Mouse (Mus musculus): ENCODE results near the gene Krtap3-2. TPM values are rescaled to one million over a fixed set of nuclear protein-coding genes. Genes with fewer than 3 reads are reported as not detected.
"Not testable (repeated sequence)": the region's sequence is repeated elsewhere in the genome, so short reads cannot be mapped to it uniquely, and the experiment has no call there.

Gene Krtap3-2
- polyA plus RNA-seq (2014; fragmentation: Nextera tagmentation; extraction: Ambion mirVana) = not detected in 2 replicates

- Histone ChIP-seq H3K4me3 (ENCODE audit: low read depth, low read length) (no peak within 1 kb of the TSS), H3K4me2 (no peak within 1 kb of the TSS), H3K27me3 (ENCODE audit: control insufficient read depth, insufficient read depth, low read length) (no peaks in the 10 kb centered on the region), H3K9ac (ENCODE audit: low read depth, low read length) (no peak within 1 kb of the TSS), H3K4me1 (ENCODE audit: control insufficient read depth, insufficient read depth, low read length) (no peaks in the 10 kb centered on the region), H3K27ac (ENCODE audit: low read depth, low read length) (no peak within 1 kb of the TSS), H3K9me3 (replicated peaks; ENCODE audit: control insufficient read depth, low read length) (no peaks in the 10 kb centered on the region), H3K36me3 (ENCODE audit: control insufficient read depth, insufficient read depth, low read length) (no peaks in the 10 kb centered on the region)
- no peak for ATAC-seq (replicated peaks; ENCODE audit: insufficient number of reproducible peaks, low FRiP score, low TSS enrichment)
- 73% methylated on average over 2 of the region's 2 CpGs for WGBS (ENCODE audit: insufficient replicate concordance)
Observed at GRCm38 (mm10) chr11:99556753-99557152, at the start of gene Krtap3-2. Krtap3-2 (minus strand) TSS chr11:99556853.

GRCm38 (mm10) chr11:99603208-99603607 lies 46.6 kb upstream of the Krtap3-2 start, which contains the start of gene Gm11938:
Gm11938 (minus strand) TSS chr11:99603308.
- H3K9me3 ChIP-seq (replicated peaks; ENCODE audit: control insufficient read depth, low read length); ATAC-seq (replicated peaks; ENCODE audit: insufficient number of reproducible peaks, low FRiP score, low TSS enrichment); H3K27me3 ChIP-seq (ENCODE audit: control insufficient read depth, insufficient read depth, low read length); H3K4me2 ChIP-seq; H3K36me3 ChIP-seq (ENCODE audit: control insufficient read depth, insufficient read depth, low read length); H3K4me1 ChIP-seq (ENCODE audit: control insufficient read depth, insufficient read depth, low read length); H3K4me3 ChIP-seq (ENCODE audit: low read depth, low read length); H3K27ac ChIP-seq (ENCODE audit: low read depth, low read length); H3K9ac ChIP-seq (ENCODE audit: low read depth, low read length): not testable (repeated sequence)
- WGBS (ENCODE audit: insufficient replicate concordance) = 70% methylated on average over 1 of the region's 1 CpGs

DNA sequence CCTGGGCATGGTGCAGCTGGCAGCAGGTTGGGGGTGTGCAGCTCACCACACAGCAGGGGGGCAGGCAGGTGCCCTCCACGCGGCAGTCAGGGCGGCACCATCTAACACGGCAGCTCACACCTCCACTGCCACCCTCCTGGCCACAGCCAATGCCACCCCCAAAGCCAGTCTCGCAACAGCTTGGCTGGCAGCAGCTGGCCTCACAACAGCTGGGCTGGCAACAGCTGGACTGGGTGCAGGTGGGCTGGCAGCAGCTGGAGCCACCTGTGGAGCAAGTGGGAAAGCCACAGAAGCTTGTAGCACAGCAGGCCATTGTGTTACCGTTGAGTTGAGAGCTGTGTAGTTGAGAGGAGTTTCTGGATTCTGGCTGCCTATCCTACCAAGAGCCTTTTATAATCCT lies 41.1 kb upstream of the Krtap3-2 start, which contains the start of gene Krtap9-3:
Gene Krtap9-3 (minus strand): TSS at position 364 of the 400 bp plus-strand sequence.
- H3K4me3 ChIP-seq (ENCODE audit: low read depth, low read length) = not testable (repeated sequence)
- 73% methylated on average over 6 of the region's 6 CpGs for WGBS (ENCODE audit: insufficient replicate concordance)

DNA sequence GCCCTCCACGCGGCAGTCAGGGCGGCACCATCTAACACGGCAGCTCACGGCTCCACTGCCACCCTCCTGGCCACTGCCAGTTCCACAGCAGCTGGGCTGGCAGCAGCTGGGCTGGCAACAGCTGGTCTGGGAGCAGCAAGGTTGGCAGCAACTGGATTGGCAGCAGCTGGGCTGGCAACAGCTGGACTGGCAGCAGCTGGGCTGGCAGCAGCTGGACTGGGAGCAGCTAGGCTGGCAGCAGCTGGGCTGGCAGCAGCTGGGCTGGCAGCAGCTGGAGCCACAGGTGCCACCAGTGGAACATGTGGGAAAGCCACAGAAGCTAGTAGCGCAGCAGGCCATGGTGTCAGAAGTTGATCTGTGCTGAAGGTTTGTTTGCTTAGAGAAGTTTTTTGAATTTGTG lies 34.3 kb upstream of the Krtap3-2 start, which contains the start of gene Krtap1-3:
Gene Krtap1-3 (minus strand): TSS at position 359 of the 400 bp plus-strand sequence.
- no peaks in the 10 kb centered on the region for H3K9me3 ChIP-seq (replicated peaks; ENCODE audit: control insufficient read depth, low read length)
- no peaks in the 10 kb centered on the region for H3K27me3 ChIP-seq (ENCODE audit: control insufficient read depth, insufficient read depth, low read length)
- no peak within 1 kb of the TSS for H3K27ac ChIP-seq (ENCODE audit: low read depth, low read length)
- no peak within 1 kb of the TSS for H3K4me3 ChIP-seq (ENCODE audit: low read depth, low read length)
- H3K9ac ChIP-seq (ENCODE audit: low read depth, low read length) = no peak within 1 kb of the TSS
- no peak for ATAC-seq (replicated peaks; ENCODE audit: insufficient number of reproducible peaks, low FRiP score, low TSS enrichment)
- H3K4me1 ChIP-seq (ENCODE audit: control insufficient read depth, insufficient read depth, low read length) = no peaks in the 10 kb centered on the region
- no peaks in the 10 kb centered on the region for H3K36me3 ChIP-seq (ENCODE audit: control insufficient read depth, insufficient read depth, low read length)
- H3K4me2 ChIP-seq = no peak within 1 kb of the TSS
- 68% methylated on average over 6 of the region's 6 CpGs for WGBS (ENCODE audit: insufficient replicate concordance)

More for the DNA sequence above, 41.1 kb upstream of the Krtap3-2 start, which contains the start of gene Krtap9-3:
- H3K9ac ChIP-seq (ENCODE audit: low read depth, low read length); H3K36me3 ChIP-seq (ENCODE audit: control insufficient read depth, insufficient read depth, low read length); H3K27ac ChIP-seq (ENCODE audit: low read depth, low read length); H3K4me2 ChIP-seq; H3K4me1 ChIP-seq (ENCODE audit: control insufficient read depth, insufficient read depth, low read length); ATAC-seq (replicated peaks; ENCODE audit: insufficient number of reproducible peaks, low FRiP score, low TSS enrichment); H3K27me3 ChIP-seq (ENCODE audit: control insufficient read depth, insufficient read depth, low read length); H3K9me3 ChIP-seq (replicated peaks; ENCODE audit: control insufficient read depth, low read length): not testable (repeated sequence)

DNA sequence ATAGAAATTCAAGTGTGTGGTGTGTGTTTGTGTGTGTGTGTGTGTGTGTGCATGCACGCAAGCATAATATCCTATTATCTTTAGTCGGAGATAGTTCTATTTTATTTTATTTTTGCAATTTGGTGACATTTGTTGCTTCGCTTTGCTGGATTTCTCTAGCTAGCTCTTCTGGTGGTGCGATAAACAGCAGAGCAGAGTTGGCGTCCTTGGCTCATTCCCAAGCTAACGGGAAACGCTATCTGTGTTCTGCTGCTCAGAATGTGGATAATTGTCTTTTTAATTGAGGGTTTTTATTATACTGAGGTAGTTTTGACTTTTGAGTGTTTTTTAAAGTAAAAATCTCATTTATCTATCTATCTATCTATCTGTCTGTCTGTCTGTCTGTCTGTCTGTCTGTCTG lies 28.4 kb upstream of the Krtap3-2 start:
- no peak overlapping the region for H3K9ac ChIP-seq (ENCODE audit: low read depth, low read length)
- no peak overlapping the region for H3K4me2 ChIP-seq
- no peaks in the 10 kb centered on the region for H3K4me1 ChIP-seq (ENCODE audit: control insufficient read depth, insufficient read depth, low read length)
- H3K4me3 ChIP-seq (ENCODE audit: low read depth, low read length) = no peak overlapping the region
- H3K36me3 ChIP-seq (ENCODE audit: control insufficient read depth, insufficient read depth, low read length) = no peaks in the 10 kb centered on the region
- H3K27me3 ChIP-seq (ENCODE audit: control insufficient read depth, insufficient read depth, low read length) = no peaks in the 10 kb centered on the region
- H3K27ac ChIP-seq (ENCODE audit: low read depth, low read length) = no peak overlapping the region
- WGBS (ENCODE audit: insufficient replicate concordance) = 86% methylated on average over 7 of the region's 7 CpGs
- no peaks in the 10 kb centered on the region for H3K9me3 ChIP-seq (replicated peaks; ENCODE audit: control insufficient read depth, low read length)
- no peak for ATAC-seq (replicated peaks; ENCODE audit: insufficient number of reproducible peaks, low FRiP score, low TSS enrichment)

- ATAC-seq (replicated peaks; ENCODE audit: insufficient number of reproducible peaks, low FRiP score, low TSS enrichment) = no peak
Observed at GRCm38 (mm10) chr11:99583245-99583704, 26.6 kb upstream of the Krtap3-2 start, which contains the start of gene Krtap1-4. Krtap1-4 (minus strand) TSS chr11:99583654.

GRCm38 (mm10) chr11:99581564-99581963 lies 24.9 kb upstream of the Krtap3-2 start:
- H3K27ac ChIP-seq (ENCODE audit: low read depth, low read length) = no peak overlapping the region
- H3K4me3 ChIP-seq (ENCODE audit: low read depth, low read length) = no peak overlapping the region
- WGBS (ENCODE audit: insufficient replicate concordance) = 74% methylated on average over 6 of the region's 6 CpGs

More at GRCm38 (mm10) chr11:99583245-99583704, 26.6 kb upstream of the Krtap3-2 start, which contains the start of gene Krtap1-4:
- H3K4me2 ChIP-seq = no peak within 1 kb of the TSS
- H3K27me3 ChIP-seq (ENCODE audit: control insufficient read depth, insufficient read depth, low read length) = no peaks in the 10 kb centered on the region
- H3K27ac ChIP-seq (ENCODE audit: low read depth, low read length) = no peak within 1 kb of the TSS
- H3K36me3 ChIP-seq (ENCODE audit: control insufficient read depth, insufficient read depth, low read length) = no peaks in the 10 kb centered on the region
- no peaks in the 10 kb centered on the region for H3K9me3 ChIP-seq (replicated peaks; ENCODE audit: control insufficient read depth, low read length)
- H3K4me3 ChIP-seq (ENCODE audit: low read depth, low read length) = no peak within 1 kb of the TSS
- H3K4me1 ChIP-seq (ENCODE audit: control insufficient read depth, insufficient read depth, low read length) = no peaks in the 10 kb centered on the region
- WGBS (ENCODE audit: insufficient replicate concordance) = 73% methylated on average over 5 of the region's 5 CpGs
- H3K9ac ChIP-seq (ENCODE audit: low read depth, low read length) = no peak within 1 kb of the TSS

GRCm38 (mm10) chr11:99581051-99581450 lies 24.4 kb upstream of the Krtap3-2 start:
- 89% methylated on average over 5 of the region's 5 CpGs for WGBS (ENCODE audit: insufficient replicate concordance)
- Histone ChIP-seq H3K27ac (ENCODE audit: low read depth, low read length) (no peak overlapping the region), H3K36me3 (ENCODE audit: control insufficient read depth, insufficient read depth, low read length) (no peaks in the 10 kb centered on the region)

More at GRCm38 (mm10) chr11:99581564-99581963, 24.9 kb upstream of the Krtap3-2 start:
- Histone ChIP-seq H3K9me3 (replicated peaks; ENCODE audit: control insufficient read depth, low read length) (no peaks in the 10 kb centered on the region), H3K4me1 (ENCODE audit: control insufficient read depth, insufficient read depth, low read length) (no peaks in the 10 kb centered on the region), H3K4me2 (no peak overlapping the region), H3K36me3 (ENCODE audit: control insufficient read depth, insufficient read depth, low read length) (no peaks in the 10 kb centered on the region), H3K9ac (ENCODE audit: low read depth, low read length) (no peak overlapping the region), H3K27me3 (ENCODE audit: control insufficient read depth, insufficient read depth, low read length) (no peaks in the 10 kb centered on the region)
- ATAC-seq (replicated peaks; ENCODE audit: insufficient number of reproducible peaks, low FRiP score, low TSS enrichment) = no peak

DNA sequence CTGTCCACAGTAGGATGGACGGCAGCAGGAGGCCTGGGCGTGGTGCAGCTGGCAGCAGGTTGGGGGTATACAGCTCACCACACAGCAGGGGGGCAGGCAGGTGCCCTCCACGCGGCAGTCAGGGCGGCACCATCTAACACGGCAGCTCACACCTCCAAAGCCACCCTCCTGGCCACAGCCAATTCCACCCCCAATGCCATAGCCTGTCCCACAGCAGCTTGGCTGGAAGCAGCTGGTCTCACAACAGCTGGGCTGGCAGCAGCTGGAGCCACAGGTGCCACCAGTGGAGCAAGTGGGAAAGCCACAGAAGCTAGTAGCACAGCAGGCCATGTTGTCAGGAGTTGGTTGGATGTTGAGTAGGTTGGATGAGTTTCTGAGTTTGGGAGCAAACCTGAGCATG lies 24.0 kb upstream of the Krtap3-2 start, which contains the start of gene Krtap1-5:
Gene Krtap1-5 (minus strand): TSS at position 381 of the 400 bp plus-strand sequence.
- no peaks in the 10 kb centered on the region for H3K4me1 ChIP-seq (ENCODE audit: control insufficient read depth, insufficient read depth, low read length)
- H3K27me3 ChIP-seq (ENCODE audit: control insufficient read depth, insufficient read depth, low read length) = no peaks in the 10 kb centered on the region
- H3K4me2 ChIP-seq = no peak within 1 kb of the TSS
- ATAC-seq (replicated peaks; ENCODE audit: insufficient number of reproducible peaks, low FRiP score, low TSS enrichment) = no peak
- H3K36me3 ChIP-seq (ENCODE audit: control insufficient read depth, insufficient read depth, low read length) = no peaks in the 10 kb centered on the region
- H3K4me3 ChIP-seq (ENCODE audit: low read depth, low read length) = no peak within 1 kb of the TSS
- no peak within 1 kb of the TSS for H3K9ac ChIP-seq (ENCODE audit: low read depth, low read length)
- H3K9me3 ChIP-seq (replicated peaks; ENCODE audit: control insufficient read depth, low read length) = no peaks in the 10 kb centered on the region
- 79% methylated on average over 6 of the region's 6 CpGs for WGBS (ENCODE audit: insufficient replicate concordance)
- H3K27ac ChIP-seq (ENCODE audit: low read depth, low read length) = no peak within 1 kb of the TSS

More at GRCm38 (mm10) chr11:99581051-99581450, 24.4 kb upstream of the Krtap3-2 start:
- no peaks in the 10 kb centered on the region for H3K27me3 ChIP-seq (ENCODE audit: control insufficient read depth, insufficient read depth, low read length)
- no peak overlapping the region for H3K4me2 ChIP-seq
- no peaks in the 10 kb centered on the region for H3K4me1 ChIP-seq (ENCODE audit: control insufficient read depth, insufficient read depth, low read length)
- ATAC-seq (replicated peaks; ENCODE audit: insufficient number of reproducible peaks, low FRiP score, low TSS enrichment) = no peak
- H3K9me3 ChIP-seq (replicated peaks; ENCODE audit: control insufficient read depth, low read length) = no peaks in the 10 kb centered on the region
- no peak overlapping the region for H3K4me3 ChIP-seq (ENCODE audit: low read depth, low read length)
- no peak overlapping the region for H3K9ac ChIP-seq (ENCODE audit: low read depth, low read length)

Measured in heart, embryonic 11.5 days (tissue).